Mouse (Mus musculus) heart, embryonic 10.5 days (tissue): ENCODE measurements around the gene Rfx4. TPM values are rescaled to one million over a fixed set of nuclear protein-coding genes. Genes with fewer than 3 reads are reported as not detected.

Experiments used
- DNase-seq: peaks from one replicate; pipeline ENCODE4 v3.0.0-alpha.2; 2017; ENCODE audit warnings: low spot score
- H3K27ac ChIP-seq: fragments of 300-500 bp; sonication (generic); 2 replicates; pipeline ENCODE4 v1.5.1; 2016; ENCODE audit warnings: mild to moderate bottlenecking
- H3K27me3 ChIP-seq: fragments of 300-500 bp; sonication (generic); 2 replicates; pipeline ENCODE4 v1.6.1; 2016; ENCODE audit warnings: mild to moderate bottlenecking; ENCODE audit not compliant: poor library complexity, insufficient read depth, severe bottlenecking
- H3K36me3 ChIP-seq: fragments of 300-500 bp; sonication (generic); 2 replicates; pipeline ENCODE4 v1.6.1; 2016; ENCODE audit warnings: mild to moderate bottlenecking, moderate library complexity
- H3K4me1 ChIP-seq: fragments of 300-500 bp; sonication (generic); 2 replicates; pipeline ENCODE4 v1.6.1; 2016; ENCODE audit warnings: mild to moderate bottlenecking
- H3K4me3 ChIP-seq: fragments of 300-500 bp; sonication (generic); 2 replicates; pipeline ENCODE4 v1.5.1; 2016; ENCODE audit warnings: mild to moderate bottlenecking, moderate library complexity
- H3K9me3 ChIP-seq: fragments of 300-500 bp; sonication (generic); 2 replicates; pipeline ENCODE4 v1.6.1; 2016; ENCODE audit warnings: mild to moderate bottlenecking, moderate library complexity
- whole genome bisulfite sequencing: fragments of 180-500 bp; shearing (Covaris S2); methylation state at CpG from one replicate; pipeline ENCODE4 v1.1.7; 2016; 5-methylcytosine and 5-hydroxymethylcytosine counted together
- polyA plus RNA-seq: library from polyadenylated mRNA; unstranded; fragments of >200 nt; fragmentation: Nextera tagmentation; extraction: Ambion mirVana; gene quantifications from 2 replicates; pipeline ENCODE4 v1.2.1, GENCODE M21; 2016

Gene Rfx4
- polyA plus RNA-seq: 0.36 TPM in 1 of 2 replicates, not detected in the other

DNA sequence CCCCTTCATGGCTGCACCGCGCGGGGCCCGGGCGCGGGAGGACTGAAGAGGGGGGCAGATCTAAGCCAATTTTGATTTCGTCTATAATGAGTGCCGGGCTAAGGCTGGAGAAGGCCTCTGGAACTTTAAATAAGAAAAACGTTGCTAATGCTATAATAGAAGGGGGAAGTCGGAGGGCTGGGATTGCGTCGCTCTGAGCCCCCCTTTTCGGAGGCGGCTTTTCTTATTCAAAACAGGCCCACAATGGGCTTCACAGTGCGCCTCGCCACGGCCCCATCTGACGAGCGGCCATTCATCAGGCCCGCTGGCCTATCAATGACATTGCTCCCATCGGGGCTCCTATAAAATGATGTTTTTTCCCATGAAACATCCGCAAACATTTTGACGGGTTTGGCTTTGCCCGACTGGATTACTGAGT, at the start of gene Rfx4:
Rfx4 (plus strand) TSS at position 277 of the 418 bp plus-strand sequence.
- H3K27me3 ChIP-seq: peaks cover 96% of the 10 kb centered on the region
- no peaks in the 10 kb centered on the region for H3K36me3 ChIP-seq
- H3K9me3 ChIP-seq: no peaks in the 10 kb centered on the region
- no peak for DNase-seq
- under 1% methylated on average over 24 of the region's 24 CpGs for WGBS
- peaks cover 42% of the 10 kb centered on the region for H3K4me1 ChIP-seq
- peak within 1 kb of the TSS; percentile 58 for H3K4me3 ChIP-seq
- H3K27ac ChIP-seq: no peak within 1 kb of the TSS

DNA sequence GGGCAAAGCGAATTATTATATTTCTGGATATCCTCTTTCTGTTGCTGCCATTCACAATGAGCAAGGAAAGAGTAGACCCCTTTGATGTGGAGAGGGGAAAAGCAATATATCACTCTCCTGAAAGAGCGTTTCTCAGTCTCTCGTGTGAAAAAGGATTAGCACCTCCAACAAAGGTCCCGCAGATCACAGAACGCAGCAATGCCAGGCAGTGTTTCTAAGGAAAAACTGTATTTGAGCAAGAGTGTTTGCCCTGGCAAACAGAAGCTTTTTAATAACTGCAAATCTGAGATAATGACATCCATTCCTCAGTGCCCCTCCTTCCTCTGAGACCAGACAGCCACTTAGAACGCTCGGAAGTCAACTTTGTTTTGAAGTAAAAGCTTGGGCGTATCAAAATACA, 49.3 kb upstream of the Rfx4 start:
- H3K27ac ChIP-seq: peak overlapping the region; percentile 59
- WGBS: 63% methylated on average over 8 of the region's 8 CpGs

DNA sequence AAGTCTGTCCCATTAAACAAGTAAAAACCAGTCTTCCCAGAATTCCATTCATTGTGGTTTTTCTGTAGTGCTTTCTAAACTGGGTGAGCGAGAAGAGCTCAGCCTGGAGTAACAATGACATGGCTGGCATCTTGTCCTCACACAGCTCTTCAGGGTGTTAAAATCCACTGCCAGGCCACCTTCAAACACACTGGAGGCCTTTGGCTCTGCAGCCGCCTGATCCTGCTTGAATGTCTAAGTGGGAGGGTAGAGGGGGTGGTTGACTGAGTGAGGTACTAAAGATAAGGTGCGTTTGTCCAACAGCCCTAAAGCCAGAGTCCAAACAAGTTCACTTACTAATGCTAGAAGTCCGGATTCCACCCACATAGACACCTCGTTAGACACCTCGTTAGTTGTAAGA, 48.6 kb upstream of the Rfx4 start:
- H3K27ac ChIP-seq: peak overlapping the region; percentile 59

More for the DNA sequence above, 49.3 kb upstream of the Rfx4 start:
- Histone ChIP-seq H3K4me1 (peaks cover 24% of the 10 kb centered on the region), H3K27me3 (no peaks in the 10 kb centered on the region), H3K36me3 (peaks cover 18% of the 10 kb centered on the region), H3K9me3 (no peaks in the 10 kb centered on the region), H3K4me3 (no peak overlapping the region)
- no peak for DNase-seq

DNA sequence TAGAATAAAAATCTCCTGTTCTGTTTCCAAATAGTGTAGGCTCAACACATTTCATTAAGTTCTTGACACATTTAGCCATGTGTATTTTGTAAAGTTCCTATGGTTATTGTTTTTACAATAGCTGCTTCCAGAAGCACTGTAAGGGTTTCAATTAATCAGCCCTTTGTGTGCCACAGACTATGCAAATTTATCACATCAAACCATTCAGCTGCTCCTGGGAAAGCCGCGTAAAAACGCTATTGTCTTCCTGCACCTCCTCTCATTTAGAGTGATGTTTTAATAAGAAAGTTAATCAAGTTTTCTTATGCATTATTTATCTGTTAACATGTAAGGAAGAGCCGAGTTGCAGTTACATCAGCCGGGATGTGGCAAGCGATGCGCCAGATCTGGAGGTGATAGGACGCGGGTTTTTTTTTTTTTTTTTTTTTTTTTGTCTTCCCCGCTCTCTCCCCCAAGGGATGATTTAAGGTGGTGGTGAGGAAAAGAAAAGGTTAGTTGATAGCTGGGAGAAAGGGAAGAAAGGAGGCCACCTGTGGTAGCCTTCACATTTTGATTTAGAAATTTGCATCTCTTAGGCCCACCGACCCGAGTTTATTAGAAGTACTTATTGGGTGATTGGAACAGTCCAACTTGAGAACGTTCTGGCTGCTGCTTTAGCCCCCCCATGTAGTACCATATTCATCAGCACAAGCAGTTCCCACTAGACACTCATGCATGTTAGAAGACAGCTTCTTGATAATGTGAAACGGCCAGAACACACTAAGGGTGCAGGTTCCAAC, 47.9 kb upstream of the Rfx4 start:
- Histone ChIP-seq H3K9me3 (no peaks in the 10 kb centered on the region), H3K27ac (peak overlapping the region; percentile 59; the same call in 1 of the 2 replicates), H3K4me1 (peaks cover 36% of the 10 kb centered on the region), H3K36me3 (peaks cover 7% of the 10 kb centered on the region; the same call in 1 of the 2 replicates), H3K27me3 (no peaks in the 10 kb centered on the region), H3K4me3 (no peak overlapping the region)
- DNase-seq: no peak
- 57% methylated on average over 14 of the region's 14 CpGs for WGBS

More for the DNA sequence above, 48.6 kb upstream of the Rfx4 start:
- peak; percentile 83 for DNase-seq
- peaks cover 12% of the 10 kb centered on the region; the same call in 1 of the 2 replicates for H3K36me3 ChIP-seq
- no peaks in the 10 kb centered on the region for H3K9me3 ChIP-seq
- H3K4me3 ChIP-seq: no peak overlapping the region
- no peaks in the 10 kb centered on the region for H3K27me3 ChIP-seq
- peaks cover 30% of the 10 kb centered on the region for H3K4me1 ChIP-seq
- WGBS: 35% methylated on average over 6 of the region's 6 CpGs

DNA sequence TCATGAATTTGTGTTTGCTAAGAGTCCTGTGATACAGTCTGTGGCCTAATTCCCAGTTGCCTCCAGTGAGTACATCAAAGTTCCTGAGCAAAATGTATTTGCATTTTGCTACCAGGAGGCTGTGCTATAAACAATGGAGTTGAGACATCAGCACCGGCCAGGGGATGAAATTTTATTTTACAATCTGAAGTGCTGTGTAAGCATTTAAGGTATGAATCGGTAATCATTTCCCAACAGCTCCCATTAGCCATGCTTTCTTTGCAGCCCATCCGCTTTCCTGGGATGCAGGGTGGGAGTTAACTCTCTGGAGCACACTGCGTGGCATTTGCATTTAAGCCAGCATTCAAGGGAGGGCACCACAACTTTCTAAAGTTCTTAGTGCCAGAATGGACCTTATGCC, 45.7 kb upstream of the Rfx4 start:
- Histone ChIP-seq H3K4me3 (no peak overlapping the region), H3K27me3 (no peaks in the 10 kb centered on the region), H3K36me3 (peaks cover 25% of the 10 kb centered on the region), H3K4me1 (peaks cover 47% of the 10 kb centered on the region), H3K9me3 (no peaks in the 10 kb centered on the region), H3K27ac (no peak overlapping the region)
- WGBS: 64% methylated on average over 4 of the region's 4 CpGs
- DNase-seq: no peak

DNA sequence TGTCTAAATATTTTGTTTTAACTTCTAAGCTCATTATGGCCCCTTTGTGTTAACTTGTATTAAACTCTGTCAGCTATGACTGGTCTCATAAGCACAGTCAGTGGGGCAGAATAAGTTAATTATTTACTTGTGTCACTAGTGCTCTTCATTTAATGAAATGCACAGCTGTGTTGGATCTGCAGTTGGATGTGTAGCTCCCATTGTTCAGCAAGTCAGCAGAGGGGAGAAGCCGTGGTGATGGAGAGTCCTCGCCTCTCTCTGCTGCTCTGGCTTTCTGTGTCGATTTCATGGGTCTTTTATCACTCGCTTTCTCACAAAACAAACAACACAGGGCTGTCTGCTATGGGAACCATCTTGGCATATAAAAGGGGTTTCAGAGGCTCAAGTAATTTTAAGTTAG, 45.0 kb upstream of the Rfx4 start:
- DNase-seq: no peak

DNA sequence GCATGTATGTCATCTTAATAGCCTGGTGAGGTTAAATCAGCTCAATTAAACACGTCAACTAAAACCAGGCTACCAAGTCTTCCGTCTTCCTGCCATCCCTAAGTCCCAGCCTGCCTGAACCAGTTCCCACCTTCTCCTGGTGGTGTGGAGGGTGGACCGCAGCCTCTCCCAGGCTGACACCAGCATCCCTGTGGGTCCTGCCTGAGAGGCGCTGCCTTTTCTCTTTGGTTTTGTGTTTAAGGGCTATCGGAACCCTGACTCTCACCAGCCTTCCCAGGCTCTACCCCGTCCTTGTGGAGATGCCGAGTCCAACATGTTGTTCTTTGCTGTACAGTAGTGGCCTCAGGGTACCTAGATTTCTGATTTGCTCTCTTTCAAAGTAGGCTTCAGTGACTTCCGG, 44.4 kb upstream of the Rfx4 start:
- Histone ChIP-seq H3K9me3 (no peaks in the 10 kb centered on the region), H3K4me1 (peaks cover 40% of the 10 kb centered on the region), H3K4me3 (no peak overlapping the region), H3K27me3 (no peaks in the 10 kb centered on the region), H3K36me3 (peaks cover 37% of the 10 kb centered on the region), H3K27ac (no peak overlapping the region)
- DNase-seq: no peak
- 82% methylated on average over 8 of the region's 8 CpGs for WGBS

More for the DNA sequence above, 45.0 kb upstream of the Rfx4 start:
- no peak overlapping the region for H3K4me3 ChIP-seq
- no peaks in the 10 kb centered on the region for H3K27me3 ChIP-seq
- peaks cover 31% of the 10 kb centered on the region for H3K36me3 ChIP-seq
- WGBS: 52% methylated on average over 4 of the region's 4 CpGs
- H3K27ac ChIP-seq: no peak overlapping the region
- peaks cover 45% of the 10 kb centered on the region for H3K4me1 ChIP-seq
- H3K9me3 ChIP-seq: no peaks in the 10 kb centered on the region

DNA sequence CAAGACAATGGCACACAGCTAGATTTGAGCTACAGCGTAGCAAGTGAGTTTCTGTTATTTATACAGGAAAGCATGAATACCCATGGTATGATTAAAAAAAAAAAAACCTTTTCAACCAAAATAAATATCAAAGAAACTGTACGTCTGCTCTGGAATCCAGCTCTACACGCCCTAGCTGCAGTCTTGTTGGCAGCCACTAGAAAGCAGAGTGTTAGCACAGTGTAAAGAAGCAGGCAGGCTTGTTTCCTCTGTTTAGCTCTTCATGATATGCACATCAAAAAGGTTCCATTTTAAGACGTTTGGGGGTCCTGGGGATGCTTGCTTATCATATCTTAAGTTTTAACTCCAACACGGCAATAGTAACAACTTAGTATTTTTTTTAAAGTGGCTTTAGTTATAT, 43.9 kb upstream of the Rfx4 start:
- no peak for DNase-seq

DNA sequence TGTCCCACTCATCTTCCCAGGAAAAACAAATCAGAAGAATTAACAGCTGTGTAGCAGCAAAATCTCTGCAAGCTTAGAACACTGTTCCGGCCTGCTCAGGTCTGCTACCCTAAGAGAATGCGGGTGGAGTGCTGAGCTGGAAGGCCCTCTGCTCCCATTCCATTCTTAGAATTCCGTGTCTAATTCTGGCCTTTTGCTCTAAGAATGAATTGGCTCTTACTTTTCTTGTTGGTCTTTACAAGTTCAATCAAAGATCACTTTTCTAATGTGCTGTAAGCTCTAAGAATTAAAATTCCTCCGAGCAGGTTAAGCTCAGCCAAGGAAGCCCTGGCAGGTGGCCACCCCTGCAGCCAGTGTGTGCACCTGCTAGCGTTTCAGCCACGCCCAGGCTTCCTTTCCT, 43.3 kb upstream of the Rfx4 start:
- Histone ChIP-seq H3K36me3 (peaks cover 44% of the 10 kb centered on the region), H3K4me1 (peaks cover 29% of the 10 kb centered on the region), H3K27ac (peak overlapping the region; percentile 42; the same call in 1 of the 2 replicates), H3K27me3 (no peaks in the 10 kb centered on the region), H3K4me3 (no peak overlapping the region), H3K9me3 (no peaks in the 10 kb centered on the region)
- DNase-seq: no peak
- WGBS: 68% methylated on average over 6 of the region's 6 CpGs

More for the DNA sequence above, 43.9 kb upstream of the Rfx4 start:
- Histone ChIP-seq H3K27me3 (no peaks in the 10 kb centered on the region), H3K9me3 (no peaks in the 10 kb centered on the region), H3K4me1 (peaks cover 35% of the 10 kb centered on the region), H3K4me3 (no peak overlapping the region), H3K27ac (no peak overlapping the region), H3K36me3 (peaks cover 42% of the 10 kb centered on the region)
- WGBS: 62% methylated on average over 5 of the region's 5 CpGs

DNA sequence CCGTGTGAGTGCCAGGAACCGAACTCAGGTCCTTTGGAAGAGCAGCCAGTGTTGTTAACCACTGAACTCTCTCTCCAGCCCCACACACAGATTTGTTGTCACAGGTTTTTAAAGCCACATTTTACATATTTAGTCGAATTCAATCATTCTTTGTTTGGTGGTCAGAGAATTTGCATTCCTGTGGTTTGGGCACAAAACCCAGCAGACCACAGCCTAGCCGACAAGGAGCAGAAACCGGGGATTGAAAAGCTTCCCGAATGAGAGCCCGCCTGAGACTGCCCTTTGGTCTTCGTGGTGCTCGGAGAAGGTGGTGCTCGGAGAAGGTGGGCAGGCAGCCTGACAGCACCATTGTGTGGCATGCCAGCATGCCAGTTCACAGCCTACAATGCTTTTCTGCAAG, 42.8 kb upstream of the Rfx4 start:
- no peaks in the 10 kb centered on the region for H3K27me3 ChIP-seq
- no peak overlapping the region for H3K27ac ChIP-seq
- no peaks in the 10 kb centered on the region for H3K9me3 ChIP-seq
- H3K4me1 ChIP-seq: peaks cover 28% of the 10 kb centered on the region
- DNase-seq: no peak
- WGBS: 88% methylated on average over 10 of the region's 10 CpGs
- H3K4me3 ChIP-seq: no peak overlapping the region
- peaks cover 44% of the 10 kb centered on the region for H3K36me3 ChIP-seq

DNA sequence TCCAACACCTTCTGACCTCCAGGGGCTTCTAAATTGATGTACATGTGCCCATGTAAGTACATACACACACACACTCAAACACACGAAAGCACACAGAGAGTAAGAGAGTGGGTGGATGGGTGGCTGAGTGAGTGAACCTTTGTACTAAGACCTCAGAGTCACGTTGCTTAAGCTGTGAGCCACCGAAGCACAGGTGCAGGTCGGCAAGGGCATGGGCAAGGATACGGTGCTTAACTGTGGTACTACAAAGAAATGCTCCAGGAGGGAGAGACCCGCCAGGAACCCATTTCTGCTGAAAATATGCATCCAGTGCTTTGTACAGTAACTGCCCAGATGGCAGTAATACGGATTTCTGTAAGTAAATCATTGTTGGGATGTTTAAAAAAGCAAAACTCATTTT, 40.2 kb upstream of the Rfx4 start:
- 90% methylated on average over 7 of the region's 7 CpGs for WGBS
- H3K4me1 ChIP-seq: peaks cover 25% of the 10 kb centered on the region
- H3K27ac ChIP-seq: no peak overlapping the region
- H3K9me3 ChIP-seq: no peaks in the 10 kb centered on the region
- peaks cover 53% of the 10 kb centered on the region for H3K36me3 ChIP-seq
- H3K27me3 ChIP-seq: no peaks in the 10 kb centered on the region
- H3K4me3 ChIP-seq: no peak overlapping the region
- DNase-seq: no peak

DNA sequence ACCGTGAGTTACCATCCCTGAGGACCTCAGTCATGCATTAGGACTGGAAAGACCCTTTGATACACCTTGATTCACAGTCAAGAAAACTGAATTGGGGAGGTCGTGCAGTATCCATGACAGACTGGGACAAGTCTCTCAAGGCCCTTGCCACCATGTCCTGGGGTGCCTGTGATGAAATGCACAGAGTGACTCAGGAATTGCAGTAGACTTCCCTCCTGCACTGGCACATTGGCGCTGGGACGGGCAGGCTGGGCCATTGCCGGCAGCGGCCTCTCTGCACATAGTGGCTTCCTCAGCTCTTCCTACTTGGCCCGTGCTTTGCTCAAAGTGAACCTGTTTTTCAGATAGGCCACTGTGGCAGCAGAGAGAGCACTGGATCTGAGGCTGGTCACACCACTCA, 39.3 kb upstream of the Rfx4 start:
- Histone ChIP-seq H3K27me3 (no peaks in the 10 kb centered on the region), H3K9me3 (no peaks in the 10 kb centered on the region), H3K27ac (no peak overlapping the region), H3K36me3 (peaks cover 62% of the 10 kb centered on the region), H3K4me1 (peaks cover 23% of the 10 kb centered on the region), H3K4me3 (no peak overlapping the region)
- no peak for DNase-seq
- WGBS: 92% methylated on average over 7 of the region's 7 CpGs

DNA sequence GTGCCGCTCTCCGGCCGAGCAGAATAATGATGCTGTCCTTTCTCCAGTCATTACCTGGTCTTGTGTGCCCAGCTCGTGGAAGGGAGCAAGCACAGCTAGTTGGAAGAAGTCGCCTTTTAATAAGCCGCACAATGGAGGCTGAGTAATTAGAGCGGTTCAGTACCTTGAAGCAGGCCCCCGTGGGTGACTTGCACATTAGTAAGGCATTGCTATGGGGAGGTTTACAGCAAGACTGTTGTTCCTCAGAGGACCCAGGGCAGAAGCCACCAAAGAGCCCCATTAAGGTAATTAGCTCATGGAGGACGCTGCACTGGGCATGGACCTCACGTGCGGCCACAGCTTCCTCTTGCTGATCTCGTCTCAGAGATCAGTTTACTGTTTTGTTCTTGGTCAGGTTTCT, 33.2 kb upstream of the Rfx4 start:
- no peak for DNase-seq
- H3K4me1 ChIP-seq: no peaks in the 10 kb centered on the region
- 90% methylated on average over 12 of the region's 12 CpGs for WGBS
- no peaks in the 10 kb centered on the region for H3K9me3 ChIP-seq
- H3K27me3 ChIP-seq: no peaks in the 10 kb centered on the region
- no peak overlapping the region for H3K4me3 ChIP-seq
- peaks cover 51% of the 10 kb centered on the region for H3K36me3 ChIP-seq
- H3K27ac ChIP-seq: no peak overlapping the region
